Mouse (Mus musculus) forebrain, embryonic 14.5 days (tissue): ENCODE data around the gene Gm20388. TPM values are rescaled to one million over a fixed set of nuclear protein-coding genes. Genes with fewer than 3 reads are reported as not detected.

Experiments
- ATAC-seq: fragments of 200-750 bp; cut with Nextera tagmentation; 2 replicates; pipeline ENCODE4 v1.8.0; 2017; ENCODE audit warnings: mild to moderate bottlenecking, moderate library complexity
- DNase-seq: peaks from one replicate; pipeline ENCODE4 v3.0.0-alpha.2; 2015; ENCODE audit warnings: low spot score
- H3K27ac ChIP-seq: fragments of 300-500 bp; sonication (generic); 2 replicates; pipeline ENCODE4 v1.5.1; 2014; ENCODE audit warnings: low read depth, mild to moderate bottlenecking, control low read depth, low read length, moderate library complexity
- H3K27me3 ChIP-seq: fragments of 300-500 bp; sonication (generic); replicated peaks from 2 replicates; pipeline ENCODE4 v1.6.1; 2014; ENCODE audit warnings: low read length, control low read depth, mixed read lengths; ENCODE audit not compliant: control insufficient read depth, insufficient read depth
- H3K36me3 ChIP-seq: fragments of 300-500 bp; sonication (generic); 2 replicates; pipeline ENCODE4 v1.6.1; 2014; ENCODE audit warnings: low read length, control low read depth; ENCODE audit not compliant: control insufficient read depth, insufficient read depth
- H3K4me1 ChIP-seq: fragments of 300-500 bp; sonication (generic); 2 replicates; pipeline ENCODE4 v1.6.1; 2014; ENCODE audit warnings: antibody characterized with exemption, low read length, control low read depth; ENCODE audit not compliant: control insufficient read depth, insufficient read depth
- H3K4me2 ChIP-seq: fragments of 300-500 bp; sonication (generic); 2 replicates; pipeline ENCODE4 v1.6.1; 2014; ENCODE audit warnings: mild to moderate bottlenecking, control low read depth, low read length
- H3K4me3 ChIP-seq: fragments of 300-500 bp; sonication (generic); 2 replicates; pipeline ENCODE4 v1.5.1; 2014; ENCODE audit warnings: low read depth, low read length, control low read depth
- H3K9ac ChIP-seq: fragments of 300-500 bp; sonication (generic); 2 replicates; pipeline ENCODE4 v1.6.1; 2014; ENCODE audit warnings: mild to moderate bottlenecking, low read length, control low read depth, moderate library complexity
- H3K9me3 ChIP-seq: fragments of 300-500 bp; sonication (generic); replicated peaks from 2 replicates; pipeline ENCODE4 v1.6.1; 2016; ENCODE audit warnings: low read length, control low read depth, mixed read lengths; ENCODE audit not compliant: control insufficient read depth
- WGBS: fragments of 180-500 bp; shearing (Covaris S2); extraction: QIAGEN DNeasy Blood & Tissue Kit; methylation state at CpG from one replicate; pipeline ENCODE4 v1.1.7; 2014; 5-methylcytosine and 5-hydroxymethylcytosine counted together
- polyA plus RNA-seq: library from polyadenylated mRNA; unstranded; fragments of >200 nt; fragmentation: Nextera tagmentation; extraction: Ambion mirVana; gene quantifications from 2 replicates; pipeline ENCODE4 v1.2.1, GENCODE M21; 2014

Gm20388 gene
- polyA plus RNA-seq, 1 experiment from 2014 or later: 7.4 TPM

- Histone ChIP-seq H3K4me2 (no peak overlapping the region), H3K27ac (no peak overlapping the region), H3K9ac (no peak overlapping the region), H3K4me3 (no peak overlapping the region), H3K36me3 (peaks cover 23% of the 10 kb centered on the region), H3K4me1 (peaks cover 14% of the 10 kb centered on the region; the same call in 1 of the 2 replicates), H3K27me3 (no peaks in the 10 kb centered on the region), H3K9me3 (no peaks in the 10 kb centered on the region)
- DNase-seq (no peak), ATAC-seq (no peak)
- 97% methylated on average over 1 of the region's 1 CpGs for WGBS
Observed at GRCm38 (mm10) chr8:122441326-122441725, 2530.7 kb downstream of the Gm20388 start.

GRCm38 (mm10) chr8:122442356-122442755 lies 2531.7 kb downstream of the Gm20388 start:
- ATAC-seq (no peak), DNase-seq (no peak)
- 13% methylated on average over 7 of the region's 7 CpGs for WGBS
- no peaks in the 10 kb centered on the region for H3K27me3 ChIP-seq
- H3K36me3 ChIP-seq: peaks cover 13% of the 10 kb centered on the region
- peak overlapping the region; percentile 94 for H3K4me2 ChIP-seq
- peaks cover 14% of the 10 kb centered on the region; the same call in 1 of the 2 replicates for H3K4me1 ChIP-seq
- no peaks in the 10 kb centered on the region for H3K9me3 ChIP-seq
- H3K27ac ChIP-seq: peak overlapping the region; percentile 79; the same call in 1 of the 2 replicates
- H3K9ac ChIP-seq: peak overlapping the region; percentile 77
- H3K4me3 ChIP-seq: peak overlapping the region; percentile 70

GRCm38 (mm10) chr8:122442781-122443180 lies 2532.1 kb downstream of the Gm20388 start:
- Histone ChIP-seq H3K4me3 (peak overlapping the region; percentile 70), H3K27ac (peak overlapping the region; percentile 79), H3K4me2 (peak overlapping the region; percentile 94), H3K27me3 (no peaks in the 10 kb centered on the region), H3K9me3 (no peaks in the 10 kb centered on the region), H3K4me1 (peaks cover 14% of the 10 kb centered on the region; the same call in 1 of the 2 replicates), H3K9ac (peak overlapping the region; percentile 77), H3K36me3 (peaks cover 9% of the 10 kb centered on the region)
- DNase-seq (no peak), ATAC-seq (no peak)
- WGBS: under 1% methylated on average over 12 of the region's 12 CpGs

- peak within 1 kb of the TSS; percentile 70 for H3K4me3 ChIP-seq
- H3K27me3 ChIP-seq: no peaks in the 10 kb centered on the region
- peak; percentile 98 for ATAC-seq
- H3K27ac ChIP-seq: peak within 1 kb of the TSS; percentile 95
- H3K36me3 ChIP-seq: peaks cover 8% of the 10 kb centered on the region
- H3K4me1 ChIP-seq: peaks cover 14% of the 10 kb centered on the region; the same call in 1 of the 2 replicates
- H3K4me2 ChIP-seq: peak within 1 kb of the TSS; percentile 94
- under 1% methylated on average over 47 of the region's 47 CpGs for WGBS
- DNase-seq: peak; percentile 100
- peak within 1 kb of the TSS; percentile 77 for H3K9ac ChIP-seq
- no peaks in the 10 kb centered on the region for H3K9me3 ChIP-seq
Observed at GRCm38 (mm10) chr8:122443262-122444006, 2532.8 kb downstream of the Gm20388 start, which contains the start of gene Mvd. Gene Mvd (minus strand): TSS chr8:122443422.

- DNase-seq (peak; percentile 97), ATAC-seq (peak; percentile 56)
- Histone ChIP-seq H3K27ac (peak overlapping the region; percentile 95), H3K4me3 (peak overlapping the region; percentile 70), H3K4me2 (peak overlapping the region; percentile 55), H3K27me3 (no peaks in the 10 kb centered on the region), H3K9me3 (no peaks in the 10 kb centered on the region), H3K9ac (peak overlapping the region; percentile 72), H3K4me1 (peaks cover 14% of the 10 kb centered on the region; the same call in 1 of the 2 replicates), H3K36me3 (peaks cover 6% of the 10 kb centered on the region)
- 4% methylated on average over 19 of the region's 19 CpGs for WGBS
Observed at GRCm38 (mm10) chr8:122444058-122444748, 2533.6 kb downstream of the Gm20388 start.

GRCm38 (mm10) chr8:122445203-122445602 lies 2534.6 kb downstream of the Gm20388 start:
- no peak overlapping the region for H3K4me3 ChIP-seq
- peak overlapping the region; percentile 55; the same call in 1 of the 2 replicates for H3K4me2 ChIP-seq
- no peak overlapping the region for H3K9ac ChIP-seq
- no peak for ATAC-seq
- H3K9me3 ChIP-seq: no peaks in the 10 kb centered on the region
- DNase-seq: no peak
- peaks cover 14% of the 10 kb centered on the region; the same call in 1 of the 2 replicates for H3K4me1 ChIP-seq
- no peaks in the 10 kb centered on the region for H3K36me3 ChIP-seq
- no peak overlapping the region for H3K27ac ChIP-seq
- H3K27me3 ChIP-seq: no peaks in the 10 kb centered on the region
- 66% methylated on average over 3 of the region's 3 CpGs for WGBS

- Histone ChIP-seq H3K4me1 (no peaks in the 10 kb centered on the region), H3K9me3 (no peaks in the 10 kb centered on the region), H3K4me2 (no peak overlapping the region), H3K9ac (no peak overlapping the region), H3K4me3 (no peak overlapping the region), H3K27me3 (no peaks in the 10 kb centered on the region), H3K36me3 (no peaks in the 10 kb centered on the region), H3K27ac (no peak overlapping the region)
- DNase-seq (no peak), ATAC-seq (no peak)
- WGBS: 80% methylated on average over 7 of the region's 7 CpGs
Observed at GRCm38 (mm10) chr8:122451161-122451703, 2540.6 kb downstream of the Gm20388 start.

- ATAC-seq: no peak
- WGBS: 89% methylated on average over 10 of the region's 10 CpGs
Observed at GRCm38 (mm10) chr8:122452154-122452553, 2541.5 kb downstream of the Gm20388 start.

More at GRCm38 (mm10) chr8:122452154-122452553, 2541.5 kb downstream of the Gm20388 start:
- no peak overlapping the region for H3K9ac ChIP-seq
- no peak overlapping the region for H3K4me3 ChIP-seq
- H3K27ac ChIP-seq: no peak overlapping the region
- H3K4me2 ChIP-seq: no peak overlapping the region
- no peak for DNase-seq
- H3K27me3 ChIP-seq: no peaks in the 10 kb centered on the region
- no peaks in the 10 kb centered on the region for H3K9me3 ChIP-seq
- H3K4me1 ChIP-seq: no peaks in the 10 kb centered on the region
- no peaks in the 10 kb centered on the region for H3K36me3 ChIP-seq
